Mouse (Mus musculus) left cerebral cortex, postnatal 25 days (tissue): ENCODE data around the gene Sv2b. TPM values are rescaled to one million over a fixed set of nuclear protein-coding genes. Genes with fewer than 3 reads are reported as not detected.
A peak's percentile ranks its signal among the peaks of the same experiment; 100 is the strongest.

Source experiments
- DNase-seq, 2 experiments: peaks; one replicate each; pipeline ENCODE4 v3.0.0; 2022; ENCODE audit warnings: low spot score in 2 of 2, mixed read lengths in 1 of 2
- intact Hi-C: fragments of 180-260 bp; cut with DNase I; formaldehyde crosslinking; loops from one replicate; pipeline ENCODE4 v1.15.1; 2025
- total RNA-seq, 2 experiments: library from RNA; stranded (reverse); gene quantifications; 2 replicates each; pipeline ENCODE4 v1.2.3; 2021

Gene Sv2b
- total RNA-seq, 2 experiments from 2014 or later: 358 to 398 TPM

GRCm38 (mm10) chr7:75296688-75297119 is 12.4 kb downstream of the Sv2b start:
- intact Hi-C loops: no loop called here
- no peak for DNase-seq

- no peak for DNase-seq
Measured at GRCm38 (mm10) chr7:75295228-75295865, 13.7 kb downstream of the Sv2b start.

GRCm38 (mm10) chr7:75292246-75292645 is 16.8 kb downstream of the Sv2b start:
- intact Hi-C loops: no loop called here
- DNase-seq: peak in 1 of 2 experiments; percentile 63

More at GRCm38 (mm10) chr7:75295228-75295865, 13.7 kb downstream of the Sv2b start:
- intact Hi-C loops: no loop called here

- DNase-seq: no peak
- intact Hi-C loops: no loop called here
Measured at GRCm38 (mm10) chr7:75290554-75290953, 18.5 kb downstream of the Sv2b start.

GRCm38 (mm10) chr7:75287237-75287636 is 21.8 kb downstream of the Sv2b start:
- intact Hi-C loops: loop anchor here (1.0 kb wide), 1 partner anchor 15 kb away; no protein-coding TSS in a partner anchor
- DNase-seq: peak; percentile 56 to 88

- intact Hi-C loops: loop anchor here (1.0 kb wide), 1 partner anchor 11 kb away; no protein-coding TSS in a partner anchor
- DNase-seq: peak in 1 of 2 experiments; percentile 64
Measured at GRCm38 (mm10) chr7:75282951-75283350, 26.1 kb downstream of the Sv2b start.

GRCm38 (mm10) chr7:75282080-75282650 is 26.9 kb downstream of the Sv2b start:
- DNase-seq: peak in 1 of 2 experiments; percentile 89
- intact Hi-C loops: loop anchor here (1.0 kb wide), 1 partner anchor 10 kb away; no protein-coding TSS in a partner anchor

- intact Hi-C loops: no loop called here
- no peak for DNase-seq
Measured at GRCm38 (mm10) chr7:75281106-75281505, 28.0 kb downstream of the Sv2b start.

- intact Hi-C loops: no loop called here
- DNase-seq: no peak
Measured at GRCm38 (mm10) chr7:75277847-75278246, 31.2 kb downstream of the Sv2b start.

GRCm38 (mm10) chr7:75276739-75277138 is 32.3 kb downstream of the Sv2b start:
- DNase-seq: peak in 1 of 2 experiments; percentile 65
- intact Hi-C loops: no loop called here

- intact Hi-C loops: no loop called here
- peak in 1 of 2 experiments; percentile 60 for DNase-seq
Measured at GRCm38 (mm10) chr7:75274518-75274917, 34.5 kb downstream of the Sv2b start.

GRCm38 (mm10) chr7:75273633-75274032 is 35.4 kb downstream of the Sv2b start:
- DNase-seq: no peak
- intact Hi-C loops: loop anchor here (2.0 kb wide), 1 partner anchor 29 kb away; no protein-coding TSS in a partner anchor

- peak; percentile 56 to 93 for DNase-seq
- intact Hi-C loops: loop anchor here (1.0 to 2.0 kb wide), 3 partner anchors 10 to 63 kb away; no protein-coding TSS in a partner anchor
Measured at GRCm38 (mm10) chr7:75271921-75272381, 37.1 kb downstream of the Sv2b start.

- DNase-seq: no peak
- intact Hi-C loops: loop anchor here (2.0 kb wide), 1 partner anchor 63 kb away; no protein-coding TSS in a partner anchor
Measured at GRCm38 (mm10) chr7:75271306-75271705, 37.8 kb downstream of the Sv2b start.

- peak in 1 of 2 experiments; percentile 73 for DNase-seq
- intact Hi-C loops: no loop called here
Measured at GRCm38 (mm10) chr7:75267236-75267635, 41.8 kb downstream of the Sv2b start.

- peak in 1 of 2 experiments; percentile 93 for DNase-seq
- intact Hi-C loops: no loop called here
Measured at GRCm38 (mm10) chr7:75265241-75265640, 43.8 kb downstream of the Sv2b start.

GRCm38 (mm10) chr7:75259945-75260344 is 49.1 kb downstream of the Sv2b start:
- intact Hi-C loops: no loop called here
- no peak for DNase-seq

GRCm38 (mm10) chr7:75253611-75254250 is 55.3 kb downstream of the Sv2b start:
- DNase-seq: peak in 1 of 2 experiments; percentile 52
- intact Hi-C loops: no loop called here

- DNase-seq: peak; percentile 35 to 63
- intact Hi-C loops: no loop called here
Measured at GRCm38 (mm10) chr7:75240754-75241507, 68.1 kb downstream of the Sv2b start.
